Mouse (Mus musculus) heart, adult 2 months (tissue): ENCODE measurements around the gene Ccdc12. TPM values are rescaled to one million over a fixed set of nuclear protein-coding genes. Genes with fewer than 3 reads are reported as not detected.
A peak's percentile ranks its signal among the peaks of the same experiment; 100 is the strongest.

Source experiments
- DNase-seq, 2 experiments: peaks; one replicate each; pipeline ENCODE4 v3.0.0; 2021
- H3K27ac ChIP-seq: fragments of 200-600 bp; 2 replicates; pipeline ENCODE4 v1.8.1; 2022
- H3K27me3 ChIP-seq: fragments of 200-500 bp; 2 replicates; pipeline ENCODE4 v1.6.1; 2012; ENCODE audit warnings: mild to moderate bottlenecking, low read length, inconsistent platforms, mixed read lengths; ENCODE audit not compliant: control insufficient read depth, insufficient read depth
- H3K36me3 ChIP-seq: fragments of 200-500 bp; 2 replicates; pipeline ENCODE4 v1.6.1; 2012; ENCODE audit warnings: low read length, inconsistent platforms; ENCODE audit not compliant: control insufficient read depth, insufficient read depth
- H3K4me1 ChIP-seq: fragments of 200-500 bp; 2 replicates; pipeline ENCODE4 v1.6.1; 2011; ENCODE audit warnings: low read length; ENCODE audit not compliant: control insufficient read depth, insufficient read depth
- H3K4me3 ChIP-seq: fragments of 200-600 bp; 2 replicates; pipeline ENCODE4 v1.8.1; 2022
- H3K79me2 ChIP-seq: fragments of 200-500 bp; replicated peaks from 2 replicates; pipeline ENCODE4 v1.6.1; 2012; ENCODE audit warnings: mild to moderate bottlenecking, inconsistent platforms, low read length, moderate library complexity, mixed read lengths; ENCODE audit not compliant: control insufficient read depth, insufficient read depth
- H3K9ac ChIP-seq: fragments of 200-500 bp; 2 replicates; pipeline ENCODE4 v1.6.1; 2012; ENCODE audit warnings: low read depth, mild to moderate bottlenecking, control low read depth, inconsistent platforms, low read length, mixed read lengths
- CTCF ChIP-seq: fragments of 200-600 bp; IDR thresholded peaks from 2 replicates; pipeline ENCODE4 v1.8.1; 2022; ENCODE audit warnings: antibody characterized with exemption, mild to moderate bottlenecking, moderate library complexity
- EP300 ChIP-seq: fragments of 200-500 bp; IDR thresholded peaks from 2 replicates; pipeline ENCODE4 v1.6.1; 2011; ENCODE audit warnings: low read depth, low read length, control low read depth; ENCODE audit not compliant: insufficient read depth
- POLR2A ChIP-seq: fragments of 200-500 bp; IDR thresholded peaks from 2 replicates; pipeline ENCODE4 v1.6.1; 2011; ENCODE audit warnings: mild to moderate bottlenecking, low read depth, low read length, control low read depth; ENCODE audit not compliant: insufficient read depth
- WGBS: fragments of 180-500 bp; shearing (Covaris S2); methylation state at CpG from one replicate; pipeline ENCODE4 v1.1.7; 2018; 5-methylcytosine and 5-hydroxymethylcytosine counted together
- intact Hi-C: fragments of 180-260 bp; cut with DNase I; formaldehyde crosslinking; loops from one replicate; pipeline ENCODE4 v1.15.1; 2025
- polyA plus RNA-seq: library from polyadenylated mRNA; depleted of rRNA; stranded (reverse); fragments of >200 nt; gene quantifications from 2 replicates; pipeline ENCODE4 v1.2.3, GENCODE M21; 2012
- total RNA-seq, 2 experiments: library from RNA; stranded (reverse); gene quantifications; 2 replicates each; pipeline ENCODE4 v1.2.3; 2021

The Ccdc12 gene
- total and polyA plus RNA-seq, 3 experiments, result 54.1 to 94.8 (median 66.1) TPM

GRCm38 (mm10) chr9:110686472-110686871, 30.2 kb downstream of the Ccdc12 start:
- H3K27ac ChIP-seq, result no peak overlapping the region
- WGBS, result 64% methylated on average over 3 of the region's 3 CpGs
- H3K9ac ChIP-seq, result no peak overlapping the region
- no peaks in the 10 kb centered on the region; the same call in 1 of the 2 replicates for H3K79me2 ChIP-seq
- no peaks in the 10 kb centered on the region; the same call in none of the 2 replicates for H3K36me3 ChIP-seq
- H3K27me3 ChIP-seq, result no peaks in the 10 kb centered on the region
- peaks cover 39% of the 10 kb centered on the region for H3K4me1 ChIP-seq
- intact Hi-C loops, result no loop called here
- no peak overlapping the region for H3K4me3 ChIP-seq
- no peak for TF ChIP-seq EP300
- no peak for TF ChIP-seq CTCF
- no peak for TF ChIP-seq POLR2A
- DNase-seq, result no peak

DNA sequence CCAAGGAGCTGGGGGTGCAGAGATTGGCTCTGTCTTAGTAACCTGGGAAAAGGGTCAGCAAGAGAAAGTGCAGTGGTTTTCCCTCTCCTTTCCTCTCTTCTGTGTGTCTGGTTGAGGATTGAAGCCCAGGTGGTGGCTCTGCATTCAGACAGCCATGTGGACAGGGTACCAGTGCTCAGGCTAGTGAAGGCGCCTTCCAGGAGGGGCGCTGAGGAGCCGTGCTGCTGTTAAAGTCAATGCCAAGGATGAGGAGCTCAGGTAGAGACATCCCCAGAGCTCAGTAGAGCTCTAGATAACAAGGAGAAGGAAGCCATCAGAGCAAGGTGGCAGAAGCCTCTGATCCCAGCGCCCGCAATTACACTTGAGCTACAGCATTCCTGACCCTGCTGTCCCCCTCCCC, 30.8 kb downstream of the Ccdc12 start:
- TF ChIP-seq EP300 (no peak), POLR2A (no peak), CTCF (no peak)
- no peak for DNase-seq
- Histone ChIP-seq H3K79me2 (no peaks in the 10 kb centered on the region; the same call in 1 of the 2 replicates), H3K4me3 (no peak overlapping the region), H3K27ac (no peak overlapping the region), H3K27me3 (no peaks in the 10 kb centered on the region), H3K4me1 (peaks cover 36% of the 10 kb centered on the region), H3K9ac (no peak overlapping the region), H3K36me3 (no peaks in the 10 kb centered on the region; the same call in none of the 2 replicates)
- WGBS, result 86% methylated on average over 5 of the region's 5 CpGs
- intact Hi-C loops, result no loop called here

- Histone ChIP-seq H3K36me3 (no peaks in the 10 kb centered on the region; the same call in none of the 2 replicates), H3K9ac (no peak overlapping the region), H3K27ac (no peak overlapping the region), H3K79me2 (no peaks in the 10 kb centered on the region; the same call in 1 of the 2 replicates), H3K27me3 (no peaks in the 10 kb centered on the region), H3K4me1 (peaks cover 33% of the 10 kb centered on the region), H3K4me3 (no peak overlapping the region)
- intact Hi-C loops, result no loop called here
- TF ChIP-seq CTCF (no peak), EP300 (no peak), POLR2A (no peak)
- DNase-seq, result no peak
- 59% methylated on average over 2 of the region's 2 CpGs for WGBS
These were observed 31.5 kb downstream of the Ccdc12 start for GRCm38 (mm10) chr9:110687846-110688245.

GRCm38 (mm10) chr9:110689261-110689779, 33.0 kb downstream of the Ccdc12 start:
- H3K79me2 ChIP-seq, result no peaks in the 10 kb centered on the region; the same call in 1 of the 2 replicates
- H3K36me3 ChIP-seq, result no peaks in the 10 kb centered on the region
- no peak for TF ChIP-seq POLR2A
- no peak for TF ChIP-seq CTCF
- TF ChIP-seq EP300, result no peak
- no peaks in the 10 kb centered on the region for H3K27me3 ChIP-seq
- intact Hi-C loops, result no loop called here
- peaks cover 20% of the 10 kb centered on the region for H3K4me1 ChIP-seq
- peak in 1 of 2 experiments; percentile 46 for DNase-seq
- peak overlapping the region; percentile 3; the same call in 1 of the 2 replicates for H3K9ac ChIP-seq
- 69% methylated on average over 8 of the region's 8 CpGs for WGBS
- no peak overlapping the region for H3K4me3 ChIP-seq
- H3K27ac ChIP-seq, result no peak overlapping the region; the same call in 1 of the 2 replicates

DNA sequence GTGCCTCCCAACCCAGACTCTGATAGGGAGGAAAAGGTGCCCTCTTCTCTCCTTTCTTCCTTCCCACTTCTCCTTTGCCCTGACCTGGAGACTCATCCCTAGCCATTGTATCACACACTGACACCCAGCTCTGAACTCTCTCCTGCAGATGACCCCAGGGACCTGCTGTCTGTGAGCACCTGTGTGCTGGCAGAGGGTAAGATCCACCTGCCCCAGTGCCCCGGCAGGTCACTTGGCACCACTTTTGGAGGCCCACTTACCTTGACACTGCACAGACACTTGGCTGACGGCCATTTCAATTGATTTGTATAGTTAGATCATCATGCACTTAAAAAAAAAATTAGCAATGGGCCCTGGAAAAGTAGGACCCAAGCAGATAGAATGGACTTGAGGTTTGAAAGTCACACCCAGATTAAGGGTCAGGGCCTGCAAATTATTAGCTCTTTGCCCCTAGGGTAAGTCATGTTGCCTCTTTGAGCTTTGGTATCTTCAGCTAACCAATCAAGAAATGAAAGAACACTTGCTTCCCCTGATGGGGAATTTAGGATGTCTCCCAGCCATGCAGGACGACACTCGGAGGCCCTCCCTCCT, 39.0 kb downstream of the Ccdc12 start:
- DNase-seq, result no peak
- peaks cover 3% of the 10 kb centered on the region for H3K4me1 ChIP-seq
- TF ChIP-seq CTCF (no peak), POLR2A (no peak), EP300 (no peak)
- H3K9ac ChIP-seq, result no peak overlapping the region
- no peaks in the 10 kb centered on the region for H3K36me3 ChIP-seq
- H3K27me3 ChIP-seq, result no peaks in the 10 kb centered on the region
- 80% methylated on average over 4 of the region's 4 CpGs for WGBS
- H3K4me3 ChIP-seq, result no peak overlapping the region
- H3K27ac ChIP-seq, result no peak overlapping the region
- intact Hi-C loops, result no loop called here
- H3K79me2 ChIP-seq, result no peaks in the 10 kb centered on the region

DNA sequence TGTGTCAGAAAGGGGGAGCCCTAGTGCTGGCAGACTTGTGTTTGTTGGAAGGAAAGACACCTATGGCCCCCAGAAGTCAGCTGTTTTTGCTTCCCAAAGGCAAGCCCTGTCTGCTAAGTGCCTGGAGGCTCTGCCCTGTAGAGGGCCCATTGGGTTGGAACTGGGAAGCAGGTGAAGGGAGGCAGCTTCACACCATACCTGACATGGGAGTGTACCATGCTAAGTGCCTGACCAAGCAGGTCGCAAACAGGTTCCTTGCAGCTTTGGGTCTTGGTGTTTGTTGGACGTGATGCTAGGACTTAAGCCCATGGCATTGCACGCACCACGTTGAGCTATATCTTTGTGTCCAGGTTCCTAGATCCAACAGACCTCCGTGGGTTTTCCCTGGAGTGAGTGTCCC, 40.1 kb downstream of the Ccdc12 start:
- WGBS, result 93% methylated on average over 5 of the region's 5 CpGs
- no peak for TF ChIP-seq EP300
- no peak for TF ChIP-seq POLR2A
- no peak for TF ChIP-seq CTCF
- no peaks in the 10 kb centered on the region for H3K79me2 ChIP-seq

More for the DNA sequence above, 40.1 kb downstream of the Ccdc12 start:
- Histone ChIP-seq H3K9ac (no peak overlapping the region), H3K4me3 (no peak overlapping the region), H3K27me3 (no peaks in the 10 kb centered on the region), H3K4me1 (peaks cover 3% of the 10 kb centered on the region), H3K27ac (no peak overlapping the region), H3K36me3 (no peaks in the 10 kb centered on the region)
- no peak for DNase-seq
- intact Hi-C loops, result no loop called here
